Mouse (Mus musculus) MEL (cell line): ENCODE data around the gene Zfyve26. TPM values are rescaled to one million over a fixed set of nuclear protein-coding genes. Genes with fewer than 3 reads are reported as not detected.

Source experiments
- DNase-seq: peaks from one replicate; pipeline ENCODE4 v3.0.0; 2011; ENCODE audit warnings: low read depth, low spot score
- H3K27ac ChIP-seq: 2 replicates; pipeline ENCODE4 v1.5.1; 2012; ENCODE audit warnings: low read depth, mild to moderate bottlenecking, control low read depth, low read length, moderate library complexity; ENCODE audit not compliant: control insufficient read depth
- H3K27me3 ChIP-seq, 2 experiments: fragments of 150-350 bp in 1 of 2; sonication (generic) in 1 of 2; 2 replicates each; pipeline ENCODE4 v1.6.1; 2012; ENCODE audit warnings: low read length in 2 of 2, mild to moderate bottlenecking in 2 of 2, improper control_type of control experiment in 1 of 2, moderate library complexity in 1 of 2; ENCODE audit not compliant: insufficient read depth in 2 of 2, control insufficient read depth in 1 of 2
- H3K36me3 ChIP-seq, 2 experiments: 2 replicates each; pipeline ENCODE4 v1.6.1; 2012 to 2014; ENCODE audit warnings: low read length in 2 of 2, improper control_type of control experiment in 1 of 2, inconsistent platforms in 1 of 2, mild to moderate bottlenecking in 1 of 2; ENCODE audit not compliant: insufficient read depth in 2 of 2, control insufficient read depth in 1 of 2
- H3K4me1 ChIP-seq, 2 experiments: fragments of 150-350 bp in 1 of 2; sonication (generic) in 1 of 2; 2 replicates each; pipeline ENCODE4 v1.6.1; 2012; ENCODE audit warnings: low read length in 2 of 2, improper control_type of control experiment in 1 of 2, mild to moderate bottlenecking in 1 of 2; ENCODE audit not compliant: insufficient read depth in 2 of 2, control insufficient read depth in 1 of 2
- H3K4me3 ChIP-seq, 2 experiments: fragments of 150-350 bp in 1 of 2; sonication (generic) in 1 of 2; 2 replicates each; pipeline ENCODE4 v1.5.1; 2012; ENCODE audit warnings: low read depth in 2 of 2, low read length in 2 of 2, mild to moderate bottlenecking in 2 of 2, moderate library complexity in 2 of 2, control low read depth in 1 of 2, improper control_type of control experiment in 1 of 2; ENCODE audit not compliant: control insufficient read depth in 1 of 2, insufficient read depth in 1 of 2
- H3K79me2 ChIP-seq: 2 replicates; pipeline ENCODE4 v1.6.1; 2012; ENCODE audit warnings: mild to moderate bottlenecking, low read length, moderate library complexity; ENCODE audit not compliant: control insufficient read depth, poor library complexity, insufficient read depth
- H3K9ac ChIP-seq: 2 replicates; pipeline ENCODE4 v1.6.1; 2012; ENCODE audit warnings: low read depth, mild to moderate bottlenecking, control low read depth, low read length, moderate library complexity; ENCODE audit not compliant: control insufficient read depth, poor library complexity, severe bottlenecking
- H3K9me3 ChIP-seq: fragments of 150-350 bp; sonication (generic); replicated peaks from 2 replicates; pipeline ENCODE4 v1.6.1; 2012; ENCODE audit warnings: mild to moderate bottlenecking, low read length, improper control_type of control experiment, moderate library complexity; ENCODE audit not compliant: insufficient read depth
- BHLHE40 ChIP-seq: IDR thresholded peaks from 2 replicates; pipeline ENCODE4 v1.6.1; 2012; ENCODE audit warnings: low read depth, mild to moderate bottlenecking, inconsistent platforms, low read length, improper control_type of control experiment, borderline replicate concordance
- CHD2 ChIP-seq: IDR thresholded peaks from 2 replicates; pipeline ENCODE4 v1.6.1; 2011; ENCODE audit warnings: low read length, improper control_type of control experiment
- ELF1 ChIP-seq: IDR thresholded peaks from 2 replicates; pipeline ENCODE4 v1.6.1; 2014; ENCODE audit warnings: low read depth, mild to moderate bottlenecking, inconsistent platforms, low read length, improper control_type of control experiment, moderate library complexity
- ETS1 ChIP-seq: IDR thresholded peaks from 2 replicates; pipeline ENCODE4 v1.6.1; 2012; ENCODE audit warnings: low read depth, mild to moderate bottlenecking, inconsistent platforms, low read length, improper control_type of control experiment, moderate library complexity
- GABPA ChIP-seq: IDR thresholded peaks from 2 replicates; pipeline ENCODE4 v1.6.1; 2012; ENCODE audit warnings: low read depth, mild to moderate bottlenecking, inconsistent platforms, low read length, improper control_type of control experiment, moderate library complexity
- GATA1 ChIP-seq: IDR thresholded peaks from 2 replicates; pipeline ENCODE4 v1.6.1; 2011; ENCODE audit warnings: low read depth, low read length, improper control_type of control experiment
- JUND ChIP-seq: IDR thresholded peaks from 2 replicates; pipeline ENCODE4 v1.6.1; 2011; ENCODE audit warnings: low read depth, mild to moderate bottlenecking, improper control_type of control experiment, low read length
- MAFK ChIP-seq: IDR thresholded peaks from 2 replicates; pipeline ENCODE4 v1.6.1; 2011; ENCODE audit warnings: low read depth, mild to moderate bottlenecking, low read length, improper control_type of control experiment, borderline replicate concordance
- MAX ChIP-seq: IDR thresholded peaks from 2 replicates; pipeline ENCODE4 v1.6.1; 2011; ENCODE audit warnings: low read length, improper control_type of control experiment
- MEF2A ChIP-seq: IDR thresholded peaks from 2 replicates; pipeline ENCODE4 v1.6.1; 2014; ENCODE audit warnings: low read depth, mild to moderate bottlenecking, inconsistent platforms, low read length, improper control_type of control experiment; ENCODE audit not compliant: poor library complexity, insufficient replicate concordance, severe bottlenecking; ENCODE audit errors: extremely low read depth
- POLR2AphosphoS5 ChIP-seq: IDR thresholded peaks from 2 replicates; pipeline ENCODE4 v1.6.1; 2012; ENCODE audit warnings: low read depth, borderline replicate concordance, mild to moderate bottlenecking, inconsistent platforms, low read length, moderate library complexity, mixed read lengths
- RCOR1 ChIP-seq: IDR thresholded peaks from 2 replicates; pipeline ENCODE4 v1.6.1; 2012; ENCODE audit warnings: low read depth, mild to moderate bottlenecking, inconsistent platforms, low read length, improper control_type of control experiment
- SIN3A ChIP-seq: IDR thresholded peaks from 2 replicates; pipeline ENCODE4 v1.6.1; 2012; ENCODE audit warnings: low read length, improper control_type of control experiment, inconsistent platforms
- SMC3 ChIP-seq: IDR thresholded peaks from 2 replicates; pipeline ENCODE4 v1.6.1; 2011; ENCODE audit warnings: low read depth, low read length, improper control_type of control experiment
- TBP ChIP-seq: IDR thresholded peaks from 2 replicates; pipeline ENCODE4 v1.8.0; 2011; ENCODE audit warnings: low read depth, low read length, improper control_type of control experiment
- TCF12 ChIP-seq: IDR thresholded peaks from 2 replicates; pipeline ENCODE4 v1.6.1; 2014; ENCODE audit warnings: low read depth, mild to moderate bottlenecking, inconsistent platforms, low read length, improper control_type of control experiment, moderate library complexity
- UBTF ChIP-seq: IDR thresholded peaks from 2 replicates; pipeline ENCODE4 v1.6.1; 2012; ENCODE audit warnings: low read depth, mild to moderate bottlenecking, inconsistent platforms, low read length, improper control_type of control experiment, moderate library complexity, borderline replicate concordance; ENCODE audit not compliant: insufficient read depth
- ZMIZ1 ChIP-seq: IDR thresholded peaks from 2 replicates; pipeline ENCODE4 v1.6.1; 2012; ENCODE audit warnings: low read depth, mild to moderate bottlenecking, inconsistent platforms, low read length, improper control_type of control experiment, moderate library complexity
- ZNF384 ChIP-seq: IDR thresholded peaks from 2 replicates; pipeline ENCODE4 v1.6.1; 2012; ENCODE audit warnings: low read depth, mild to moderate bottlenecking, inconsistent platforms, low read length, improper control_type of control experiment
- polyA plus RNA-seq, 2 experiments: library from polyadenylated mRNA; stranded (reverse) in 1 of 2; unstranded in 1 of 2; fragments of >175 nt in 1 of 2; fragments of >200 nt in 1 of 2; gene quantifications; 2 replicates each; pipeline versions ENCODE4 v1.2.1 to v1.2.4; 2012; ENCODE audit warnings: low replicate concordance in 2 of 2, low read depth in 1 of 2; ENCODE audit not compliant: insufficient read length in 2 of 2, insufficient read depth in 1 of 2, missing spikeins in 1 of 2
- total RNA-seq: library from RNA; depleted of rRNA; stranded (reverse); fragments of 300-350 nt; gene quantifications from 2 replicates; pipeline ENCODE4 v1.2.3, GENCODE M21; 2012

Zfyve26 gene
- total and polyA plus RNA-seq, 3 experiments, result 7.2 to 110 (median 16.2) TPM

DNA sequence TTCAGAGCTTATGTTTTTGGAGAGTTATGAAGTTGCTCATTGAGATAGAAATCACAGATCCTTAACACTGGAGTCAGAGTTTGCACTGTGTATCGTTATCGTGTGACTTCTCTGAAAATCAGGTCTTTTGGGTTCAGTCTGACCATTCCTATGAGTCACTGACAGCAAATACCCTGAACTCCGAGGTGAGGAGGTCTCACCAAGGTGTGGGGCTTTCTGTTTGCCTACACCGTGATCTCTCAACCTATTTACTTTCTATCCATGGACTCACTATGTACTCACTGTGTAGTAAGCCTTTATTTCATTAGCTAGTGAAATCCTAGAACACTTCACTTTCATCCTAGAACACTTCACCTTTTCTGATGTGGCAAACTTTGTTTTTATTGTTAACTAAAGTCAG lies 35.6 kb upstream of the Zfyve26 start:
- Histone ChIP-seq H3K9ac (no peak overlapping the region), H3K79me2 (no peaks in the 10 kb centered on the region)
- TF ChIP-seq GABPA (no peak), TBP (no peak), GATA1 (no peak), TCF12 (no peak), ELF1 (no peak), JUND (no peak), RCOR1 (no peak), BHLHE40 (no peak), MEF2A (no peak), SIN3A (no peak), POLR2AphosphoS5 (no peak), CHD2 (no peak), SMC3 (no peak)
- TF ChIP-seq, all 39 proteins: peak for 0
- DNase-seq, result no peak
- H3K36me3 ChIP-seq, result peaks cover 0 to 4% of the 10 kb centered on the region in 2 experiments; a peak in 2 of 4 replicates
- H3K4me3 ChIP-seq, result no peak overlapping the region
- no peaks in the 10 kb centered on the region for H3K4me1 ChIP-seq
- H3K9me3 ChIP-seq, result no peaks in the 10 kb centered on the region
- no peaks in the 10 kb centered on the region for H3K27me3 ChIP-seq
- H3K27ac ChIP-seq, result no peak overlapping the region

DNA sequence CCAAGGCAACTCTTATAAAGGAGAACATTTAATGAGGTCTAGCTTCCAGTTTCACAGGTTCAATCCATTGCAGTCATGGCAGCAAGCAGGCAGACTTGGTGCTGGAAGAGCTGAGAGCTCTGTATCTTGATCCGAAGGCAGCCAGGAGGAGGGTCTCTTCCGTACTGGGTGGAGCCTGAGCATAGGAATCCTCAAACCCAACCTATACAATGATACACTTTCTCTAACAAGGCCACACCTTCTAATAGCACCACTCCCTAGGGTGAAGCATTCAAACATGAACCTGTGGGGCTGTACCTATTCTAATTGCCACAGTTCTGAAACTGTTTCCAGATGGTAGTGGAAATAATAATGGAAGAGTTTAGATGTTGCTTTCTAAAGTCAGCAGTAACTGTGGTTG lies 34.5 kb upstream of the Zfyve26 start:
- DNase-seq, result no peak
- Histone ChIP-seq H3K27me3 (no peaks in the 10 kb centered on the region), H3K9me3 (no peaks in the 10 kb centered on the region), H3K4me3 (no peak overlapping the region), H3K27ac (no peak overlapping the region), H3K4me1 (no peaks in the 10 kb centered on the region), H3K36me3 (peaks cover 0 to 4% of the 10 kb centered on the region in 2 experiments; a peak in 2 of 4 replicates), H3K79me2 (no peaks in the 10 kb centered on the region), H3K9ac (no peak overlapping the region)
- no peak for TF ChIP-seq JUND
- TF ChIP-seq MAFK, result no peak
- TF ChIP-seq ETS1, result no peak
- TF ChIP-seq ZMIZ1, result no peak
- TF ChIP-seq BHLHE40, result no peak
- TF ChIP-seq MEF2A, result no peak
- no peak for TF ChIP-seq SMC3
- no peak for TF ChIP-seq MAX
- TF ChIP-seq UBTF, result no peak
- TF ChIP-seq ZNF384, result no peak
